Mouse (Mus musculus) cerebellum, adult 2 months (tissue): ENCODE measurements at regions not wholly inside any gene's neighbourhood (a gene's known extent, or its start where the extent isn't known, plus 50 kb on each side); places are given as distances from the start of the nearest gene placed in this dataset.

Experiments used
- CTCF ChIP-seq: fragments of 200-500 bp; IDR thresholded peaks from 2 replicates; pipeline ENCODE4 v1.5.1; 2011; ENCODE audit warnings: low read depth, mild to moderate bottlenecking, control low read depth, low read length, moderate library complexity, borderline replicate concordance; ENCODE audit not compliant: insufficient read depth
- POLR2A ChIP-seq: fragments of 200-500 bp; IDR thresholded peaks from 2 replicates; pipeline ENCODE4 v1.6.1; 2011; ENCODE audit warnings: low read length, control low read depth, borderline replicate concordance; ENCODE audit not compliant: insufficient read depth

GRCm38 (mm10) chr4:70603209-70603852 lies 68.5 kb upstream of the Megf9 start:
- TF ChIP-seq CTCF, result peak; percentile 50; the same call in 1 of the 2 replicates
- TF ChIP-seq POLR2A, result no peak
